Mouse (Mus musculus) stomach, embryonic 16.5 days (tissue): Measurements from ENCODE around the gene Bend4. TPM values are rescaled to one million over a fixed set of nuclear protein-coding genes. Genes with fewer than 3 reads are reported as not detected.

ENCODE experiments used
- ATAC-seq: fragments of 200-750 bp; cut with Nextera tagmentation; 2 replicates; pipeline ENCODE4 v1.8.0; 2017; ENCODE audit warnings: moderate number of reproducible peaks, moderate TSS enrichment; ENCODE audit not compliant: insufficient read depth, low FRiP score
- H3K27ac ChIP-seq: fragments of 300-500 bp; sonication (generic); 2 replicates; pipeline ENCODE4 v1.5.1; 2014; ENCODE audit warnings: low read length
- H3K27me3 ChIP-seq: fragments of 300-500 bp; sonication (generic); 2 replicates; pipeline ENCODE4 v1.6.1; 2014; ENCODE audit warnings: low read length, control low read depth, mixed read lengths; ENCODE audit not compliant: control insufficient read depth, insufficient read depth
- H3K36me3 ChIP-seq: fragments of 300-500 bp; sonication (generic); 2 replicates; pipeline ENCODE4 v1.6.1; 2014; ENCODE audit warnings: low read length; ENCODE audit not compliant: control insufficient read depth, insufficient read depth
- H3K4me1 ChIP-seq: fragments of 300-500 bp; sonication (generic); 2 replicates; pipeline ENCODE4 v1.6.1; 2014; ENCODE audit warnings: low read length, control low read depth, mixed read lengths; ENCODE audit not compliant: control insufficient read depth, insufficient read depth
- H3K4me2 ChIP-seq: fragments of 300-500 bp; sonication (generic); 2 replicates; pipeline ENCODE4 v1.6.1; 2014; ENCODE audit warnings: low read depth, low read length, mixed read lengths
- H3K4me3 ChIP-seq: fragments of 300-500 bp; sonication (generic); replicated peaks from 2 replicates; pipeline ENCODE4 v1.5.1; 2014; ENCODE audit warnings: mild to moderate bottlenecking, low read length
- H3K9ac ChIP-seq: fragments of 300-500 bp; sonication (generic); 2 replicates; pipeline ENCODE4 v1.6.1; 2014; ENCODE audit warnings: low read length
- H3K9me3 ChIP-seq: fragments of 300-500 bp; sonication (generic); replicated peaks from 2 replicates; pipeline ENCODE4 v1.6.1; 2016; ENCODE audit warnings: low read length, control low read depth; ENCODE audit not compliant: control insufficient read depth
- WGBS: fragments of 180-500 bp; shearing (Covaris S2); extraction: QIAGEN DNeasy Blood & Tissue Kit; methylation state at CpG from one replicate; pipeline ENCODE4 v1.1.7; 2014; 5-methylcytosine and 5-hydroxymethylcytosine counted together
- polyA plus RNA-seq: library from polyadenylated mRNA; unstranded; fragments of >200 nt; fragmentation: Nextera tagmentation; extraction: Ambion mirVana; gene quantifications from 2 replicates; pipeline ENCODE4 v1.2.1, GENCODE M21; 2015

Bend4 gene
- polyA plus RNA-seq, 1 experiment from 2014 or later = 3.0 TPM

- H3K27ac ChIP-seq = no peak overlapping the region
- no peaks in the 10 kb centered on the region for H3K27me3 ChIP-seq
- WGBS = 92% methylated on average over 10 of the region's 10 CpGs
- H3K4me2 ChIP-seq = no peak overlapping the region
- H3K9me3 ChIP-seq = no peaks in the 10 kb centered on the region
- H3K4me1 ChIP-seq = no peaks in the 10 kb centered on the region
- ATAC-seq = no peak
- H3K4me3 ChIP-seq = no peak overlapping the region
- H3K9ac ChIP-seq = no peak overlapping the region
- H3K36me3 ChIP-seq = no peaks in the 10 kb centered on the region
Measured at GRCm38 (mm10) chr5:67362316-67362715, 65.8 kb downstream of the Bend4 start.

DNA sequence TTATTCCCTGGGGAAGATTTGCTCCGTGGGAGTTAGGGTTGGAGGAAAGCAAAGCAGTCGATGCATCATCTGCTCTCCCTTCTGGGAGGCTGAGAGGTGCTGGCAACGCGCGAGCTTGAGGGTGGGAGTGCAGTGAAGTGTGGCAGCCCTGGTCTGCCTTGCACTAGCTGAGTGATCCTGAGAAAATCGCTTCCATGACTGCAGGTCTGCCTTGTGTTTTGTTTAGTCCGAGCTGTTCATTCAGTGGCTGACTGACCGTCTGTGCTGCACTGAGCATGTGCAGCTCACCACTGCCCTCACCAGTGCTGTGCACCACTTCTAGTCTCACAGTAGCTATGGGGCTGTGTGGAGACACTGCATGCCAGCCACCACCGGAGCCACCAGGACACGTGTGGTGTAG is 79.2 kb downstream of the Bend4 start:
- Histone ChIP-seq H3K4me2 (no peak overlapping the region), H3K36me3 (peaks cover 17% of the 10 kb centered on the region), H3K27ac (no peak overlapping the region), H3K9me3 (no peaks in the 10 kb centered on the region), H3K4me3 (no peak overlapping the region), H3K27me3 (no peaks in the 10 kb centered on the region), H3K4me1 (no peaks in the 10 kb centered on the region), H3K9ac (no peak overlapping the region)
- ATAC-seq = no peak
- WGBS = 75% methylated on average over 10 of the region's 10 CpGs

DNA sequence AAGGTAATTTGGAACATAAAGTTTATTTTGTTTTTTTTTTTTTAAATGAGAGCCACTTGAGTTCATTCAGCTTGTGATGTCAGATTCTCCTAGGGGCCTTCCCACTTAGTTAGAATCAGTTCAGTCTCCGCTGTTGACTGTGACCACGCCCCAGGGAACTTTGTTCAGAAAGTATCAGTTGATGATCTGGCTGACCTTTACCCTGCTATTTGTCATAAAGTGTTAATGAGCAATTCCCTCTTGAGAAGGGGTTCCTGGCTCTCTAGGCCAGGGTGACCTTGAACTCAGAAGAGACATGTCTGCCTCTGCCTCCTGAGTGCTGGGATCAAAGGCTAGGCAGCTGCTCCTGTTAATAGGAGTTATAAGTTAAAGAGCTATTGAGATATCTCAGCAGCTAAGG is 81.0 kb downstream of the Bend4 start:
- no peak overlapping the region for H3K4me3 ChIP-seq
- H3K9me3 ChIP-seq = no peaks in the 10 kb centered on the region
- H3K9ac ChIP-seq = no peak overlapping the region
- no peaks in the 10 kb centered on the region for H3K4me1 ChIP-seq
- H3K27me3 ChIP-seq = no peaks in the 10 kb centered on the region
- 79% methylated on average over 2 of the region's 2 CpGs for WGBS
- H3K4me2 ChIP-seq = no peak overlapping the region
- H3K36me3 ChIP-seq = peaks cover 17% of the 10 kb centered on the region; the same call in 1 of the 2 replicates
- ATAC-seq = no peak
- no peak overlapping the region for H3K27ac ChIP-seq

Other genes with a start within 250 kb of the Bend4 start
- gene Tmem33, start 167.7 kb downstream of the Bend4 start, polyA plus RNA-seq = 95.7 and 97.9 TPM in 2 replicates
- gene Slc30a9, start 121.4 kb downstream of the Bend4 start, polyA plus RNA-seq = 76.7 and 81.1 TPM in 2 replicates
- gene Shisa3, start 179.6 kb upstream of the Bend4 start, polyA plus RNA-seq = 29.3 and 33.1 TPM in 2 replicates